Mouse (Mus musculus) erythroblast, embryonic 14.5 days (primary cell): ENCODE measurements around the gene Dnmt1.

Source experiments
- GATA1 ChIP-seq: IDR thresholded peaks from 2 replicates; pipeline ENCODE4 v1.6.1; 2012; ENCODE audit warnings: low read length, inconsistent platforms, mixed read lengths
- TAL1 ChIP-seq: IDR thresholded peaks from 3 replicates; pipeline ENCODE4 v1.6.1; 2012; ENCODE audit warnings: low read length, inconsistent platforms, mixed read lengths

- no peak for TF ChIP-seq TAL1
- no peak for TF ChIP-seq GATA1
These were observed 6.3 kb upstream of the Dnmt1 start for GRCm38 (mm10) chr9:20966008-20966407.
